Mouse (Mus musculus): ENCODE data around the gene Stx4a. TPM values are rescaled to one million over a fixed set of nuclear protein-coding genes. Genes with fewer than 3 reads are reported as not detected.
A peak's percentile ranks its signal among the peaks of the same experiment; 100 is the strongest.
"Not testable (repeated sequence)": the region's sequence is repeated elsewhere in the genome, so short reads cannot be mapped to it uniquely, and the experiment has no call there.

Gene Stx4a
- polyA plus RNA-seq (2012; rRNA removed) = 35.3 and 36.0 TPM in 2 replicates

DNA sequence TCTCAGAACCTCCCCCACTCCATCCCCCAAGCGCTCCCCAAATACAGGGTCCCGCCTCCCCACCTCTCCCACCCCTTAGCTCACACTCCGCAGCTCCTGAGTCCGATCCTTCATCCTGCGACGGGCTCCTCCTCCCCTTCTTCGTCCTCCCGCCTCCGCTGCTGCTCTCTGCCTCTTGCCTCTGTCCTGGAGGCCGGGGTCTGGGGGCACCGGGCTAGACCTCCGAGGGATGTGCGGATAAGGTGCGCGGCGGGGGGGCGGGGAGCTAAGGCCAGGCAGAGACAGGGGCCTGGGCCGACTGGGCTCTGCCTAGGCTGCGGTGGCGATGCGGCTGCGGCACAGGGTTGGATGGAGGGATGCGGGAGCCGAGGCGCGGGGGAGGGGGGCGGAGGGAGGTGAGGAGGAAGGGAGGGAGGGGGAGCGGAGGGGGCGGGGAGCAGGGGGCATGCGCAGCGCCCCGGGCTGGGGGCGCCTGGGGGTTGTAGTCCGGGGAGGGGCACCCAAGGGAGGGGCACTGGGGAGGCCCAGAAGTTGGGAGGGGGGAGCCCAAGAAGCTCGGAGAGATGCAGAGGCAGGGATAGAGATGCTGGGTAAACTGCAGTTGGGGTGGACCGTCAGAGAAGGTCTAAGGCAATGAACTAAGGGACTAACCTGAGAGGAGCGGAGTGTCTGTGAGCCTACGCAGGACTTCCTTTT lies at the start of gene Stx4a, which contains the start of gene Stx1b:
Gene Stx4a, plus strand, starts transcription at position 119 of the 696 bp plus-strand sequence.
Gene Stx1b, minus strand, starts transcription at position 374 of the 696 bp plus-strand sequence.
- TF ChIP-seq CTCF (IDR thresholded peaks at IDR 0.05; ENCODE audit: borderline replicate concordance, extremely low read depth, insufficient read depth, insufficient read length) (no peak), POLR2A (IDR thresholded peaks at IDR 0.05; ENCODE audit: borderline replicate concordance, extremely low read depth, insufficient read depth, insufficient read length, poor library complexity, severe bottlenecking) (peak; percentile 36; the same call in 1 of the 2 replicates)
- peak; percentile 90 for DNase-seq (ENCODE audit: low read depth)

GRCm38 (mm10) chr7:127775837-127776236 lies 48.3 kb upstream of the Stx4a start:
- DNase-seq (ENCODE audit: low read depth) = not testable (repeated sequence)

DNA sequence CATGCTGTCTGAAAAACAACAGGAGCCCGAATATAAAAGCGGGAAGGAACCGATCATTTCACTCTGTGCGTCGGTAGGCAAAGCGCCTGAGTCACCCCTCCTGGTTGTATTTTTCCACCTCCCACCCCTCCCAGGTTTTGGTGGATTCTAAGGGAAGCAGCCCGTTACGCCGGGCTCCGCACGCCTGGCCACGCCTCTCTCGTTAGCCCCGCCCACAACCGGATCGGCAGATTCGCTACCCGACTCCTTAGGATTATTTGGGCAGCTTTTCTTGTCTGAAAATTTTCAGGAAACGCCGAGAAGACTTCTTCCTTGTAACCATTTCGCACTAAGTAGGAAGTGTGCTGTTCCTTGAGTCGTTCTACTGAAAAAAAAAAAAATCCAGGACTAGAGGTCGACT lies 47.7 kb upstream of the Stx4a start, which contains the start of gene Setd1a:
Gene Setd1a, plus strand, starts transcription at position 245 of the 400 bp plus-strand sequence.
- DNase-seq (ENCODE audit: low read depth) = peak; percentile 92
- TF ChIP-seq POLR2A (IDR thresholded peaks at IDR 0.05; ENCODE audit: borderline replicate concordance, extremely low read depth, insufficient read depth, insufficient read length, poor library complexity, severe bottlenecking) (peak; percentile 38; the same call in 1 of the 2 replicates), CTCF (IDR thresholded peaks at IDR 0.05; ENCODE audit: borderline replicate concordance, extremely low read depth, insufficient read depth, insufficient read length) (no peak)

DNA sequence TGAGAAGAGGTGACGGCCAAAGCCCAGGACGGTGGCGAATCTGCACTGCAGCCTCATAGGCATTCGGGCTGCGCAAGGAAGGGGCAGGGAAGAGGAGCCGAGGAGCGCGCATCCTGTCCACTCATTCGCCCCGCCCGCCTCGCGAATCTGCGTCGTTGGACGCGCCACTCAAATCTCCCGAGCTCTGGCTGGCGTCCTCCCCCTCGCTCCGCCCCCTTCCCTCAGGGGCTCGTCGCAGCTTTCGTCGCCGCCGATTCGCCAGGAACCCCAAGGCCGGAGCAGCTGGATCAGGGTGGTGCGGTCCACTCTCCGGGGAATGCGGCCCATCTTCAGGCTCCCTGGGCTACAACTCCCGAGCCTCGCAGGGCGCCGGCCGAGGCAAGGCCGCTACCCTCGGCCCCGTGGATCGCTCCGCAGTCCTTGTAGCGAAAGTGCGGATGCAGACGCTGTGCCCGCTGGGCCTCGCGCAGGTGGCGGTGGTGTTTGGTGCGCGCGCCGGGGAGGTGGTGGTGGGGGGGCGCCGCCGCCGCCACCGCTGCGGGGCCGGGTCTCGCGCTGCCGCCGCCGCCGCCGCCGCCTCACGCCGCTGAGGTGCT lies 47.1 kb upstream of the Stx4a start:
- TF ChIP-seq CTCF (IDR thresholded peaks at IDR 0.05; ENCODE audit: borderline replicate concordance, extremely low read depth, insufficient read depth, insufficient read length) (no peak), POLR2A (IDR thresholded peaks at IDR 0.05; ENCODE audit: borderline replicate concordance, extremely low read depth, insufficient read depth, insufficient read length, poor library complexity, severe bottlenecking) (peak; percentile 43)
- peak; percentile 99 for DNase-seq (ENCODE audit: low read depth)

GRCm38 (mm10) chr7:127777474-127778266 lies 46.4 kb upstream of the Stx4a start:
- TF ChIP-seq CTCF (IDR thresholded peaks at IDR 0.05; ENCODE audit: borderline replicate concordance, extremely low read depth, insufficient read depth, insufficient read length) (no peak), POLR2A (IDR thresholded peaks at IDR 0.05; ENCODE audit: borderline replicate concordance, extremely low read depth, insufficient read depth, insufficient read length, poor library complexity, severe bottlenecking) (peak; percentile 34; the same call in 1 of the 2 replicates)
- peak; percentile 69 for DNase-seq (ENCODE audit: low read depth)

DNA sequence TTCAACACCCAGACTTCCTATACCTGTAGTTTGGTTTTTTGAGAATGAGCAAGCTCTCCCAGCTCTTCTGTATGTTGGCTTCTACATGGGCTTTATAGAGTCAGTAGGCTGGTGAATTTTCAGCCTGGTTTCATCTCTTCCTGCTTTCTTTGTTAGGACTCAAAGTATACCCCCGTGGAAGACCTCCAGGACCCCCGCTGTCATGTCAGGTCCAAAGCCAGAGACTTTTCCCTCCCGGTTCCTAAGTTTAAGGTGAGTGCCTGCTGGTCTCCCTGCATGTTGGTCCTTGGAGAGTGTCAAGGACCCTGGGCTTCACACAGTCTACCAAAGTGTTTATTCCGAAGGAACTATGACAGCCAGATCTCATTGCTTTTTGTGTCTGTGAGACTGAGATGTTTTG lies 45.7 kb upstream of the Stx4a start:
- no peak for TF ChIP-seq CTCF (IDR thresholded peaks at IDR 0.05; ENCODE audit: borderline replicate concordance, extremely low read depth, insufficient read depth, insufficient read length)
- TF ChIP-seq POLR2A (IDR thresholded peaks at IDR 0.05; ENCODE audit: borderline replicate concordance, extremely low read depth, insufficient read depth, insufficient read length, poor library complexity, severe bottlenecking) = no peak
- no peak for DNase-seq (ENCODE audit: low read depth)

GRCm38 (mm10) chr7:127785308-127785707 lies 38.8 kb upstream of the Stx4a start, which contains the start of gene Gm49388:
TSS of gene Gm49388 (plus strand) at chr7:127785608.
- no peak for TF ChIP-seq POLR2A (IDR thresholded peaks at IDR 0.05; ENCODE audit: borderline replicate concordance, extremely low read depth, insufficient read depth, insufficient read length, poor library complexity, severe bottlenecking)
- no peak for TF ChIP-seq CTCF (IDR thresholded peaks at IDR 0.05; ENCODE audit: borderline replicate concordance, extremely low read depth, insufficient read depth, insufficient read length)
- no peak for DNase-seq (ENCODE audit: low read depth)

GRCm38 (mm10) chr7:127797076-127797845 lies 26.8 kb upstream of the Stx4a start:
- DNase-seq (ENCODE audit: low read depth) = no peak
- TF ChIP-seq CTCF (IDR thresholded peaks at IDR 0.05; ENCODE audit: borderline replicate concordance, extremely low read depth, insufficient read depth, insufficient read length) (no peak), POLR2A (IDR thresholded peaks at IDR 0.05; ENCODE audit: borderline replicate concordance, extremely low read depth, insufficient read depth, insufficient read length, poor library complexity, severe bottlenecking) (no peak)

- TF ChIP-seq CTCF (IDR thresholded peaks at IDR 0.05; ENCODE audit: borderline replicate concordance, extremely low read depth, insufficient read depth, insufficient read length) (no peak), POLR2A (IDR thresholded peaks at IDR 0.05; ENCODE audit: borderline replicate concordance, extremely low read depth, insufficient read depth, insufficient read length, poor library complexity, severe bottlenecking) (no peak)
- DNase-seq (ENCODE audit: low read depth) = no peak
Observed at GRCm38 (mm10) chr7:127798591-127798990, 25.5 kb upstream of the Stx4a start.

GRCm38 (mm10) chr7:127799211-127799610 lies 24.9 kb upstream of the Stx4a start:
- TF ChIP-seq POLR2A (IDR thresholded peaks at IDR 0.05; ENCODE audit: borderline replicate concordance, extremely low read depth, insufficient read depth, insufficient read length, poor library complexity, severe bottlenecking) (no peak), CTCF (IDR thresholded peaks at IDR 0.05; ENCODE audit: borderline replicate concordance, extremely low read depth, insufficient read depth, insufficient read length) (no peak)
- DNase-seq (ENCODE audit: low read depth) = no peak

Measured in brain, embryonic 14.5 days (tissue).